Mouse (Mus musculus) midbrain, embryonic 10.5 days (tissue): ENCODE results near the gene Ccl6. TPM values are rescaled to one million over a fixed set of nuclear protein-coding genes. Genes with fewer than 3 reads are reported as not detected.

Experiments
- DNase-seq: peaks from one replicate; pipeline ENCODE4 v3.0.0-alpha.2; 2017; ENCODE audit warnings: low spot score
- H3K27ac ChIP-seq: fragments of 300-500 bp; sonication (generic); replicated peaks from 2 replicates; pipeline ENCODE4 v1.5.1; 2016; ENCODE audit warnings: mild to moderate bottlenecking
- H3K27me3 ChIP-seq: fragments of 300-500 bp; sonication (generic); 2 replicates; pipeline ENCODE4 v1.6.1; 2016; ENCODE audit warnings: low read depth, mild to moderate bottlenecking; ENCODE audit not compliant: poor library complexity, severe bottlenecking
- H3K36me3 ChIP-seq: fragments of 300-500 bp; sonication (generic); 2 replicates; pipeline ENCODE4 v1.6.1; 2016; ENCODE audit warnings: mild to moderate bottlenecking, moderate library complexity
- H3K4me1 ChIP-seq: fragments of 300-500 bp; sonication (generic); 2 replicates; pipeline ENCODE4 v1.6.1; 2016
- H3K4me3 ChIP-seq: fragments of 300-500 bp; sonication (generic); 2 replicates; pipeline ENCODE4 v1.5.1; 2016; ENCODE audit warnings: mild to moderate bottlenecking, moderate library complexity
- H3K9me3 ChIP-seq: fragments of 300-500 bp; sonication (generic); replicated peaks from 2 replicates; pipeline ENCODE4 v1.6.1; 2016; ENCODE audit warnings: mild to moderate bottlenecking
- WGBS: fragments of 180-500 bp; shearing (Covaris S2); methylation state at CpG from one replicate; pipeline ENCODE4 v1.1.7; 2016; 5-methylcytosine and 5-hydroxymethylcytosine counted together
- polyA plus RNA-seq: library from polyadenylated mRNA; unstranded; fragments of >200 nt; fragmentation: Nextera tagmentation; extraction: Ambion mirVana; gene quantifications from 2 replicates; pipeline ENCODE4 v1.2.1, GENCODE M21; 2016

The Ccl6 gene
- polyA plus RNA-seq, 1 experiment from 2014 or later = 2.1 TPM

GRCm38 (mm10) chr11:83618238-83618637, 25.4 kb upstream of the Ccl6 start:
- DNase-seq = no peak
- H3K36me3 ChIP-seq = no peaks in the 10 kb centered on the region
- 70% methylated on average over 5 of the region's 5 CpGs for WGBS
- H3K27ac ChIP-seq = no peak overlapping the region
- H3K4me1 ChIP-seq = peaks cover 4% of the 10 kb centered on the region; the same call in 1 of the 2 replicates
- H3K9me3 ChIP-seq = no peaks in the 10 kb centered on the region
- no peaks in the 10 kb centered on the region for H3K27me3 ChIP-seq
- H3K4me3 ChIP-seq = no peak overlapping the region

GRCm38 (mm10) chr11:83616586-83616985, 23.7 kb upstream of the Ccl6 start:
- WGBS = 92% methylated on average over 1 of the region's 1 CpGs
- Histone ChIP-seq H3K4me3 (no peak overlapping the region), H3K4me1 (peaks cover 4% of the 10 kb centered on the region; the same call in 1 of the 2 replicates), H3K27ac (no peak overlapping the region), H3K9me3 (no peaks in the 10 kb centered on the region), H3K36me3 (no peaks in the 10 kb centered on the region), H3K27me3 (no peaks in the 10 kb centered on the region)
- no peak for DNase-seq

GRCm38 (mm10) chr11:83610900-83611299, 18.0 kb upstream of the Ccl6 start:
- WGBS = 89% methylated on average over 2 of the region's 2 CpGs
- H3K36me3 ChIP-seq = no peaks in the 10 kb centered on the region

GRCm38 (mm10) chr11:83606396-83606795, 13.5 kb upstream of the Ccl6 start:
- Histone ChIP-seq H3K4me1 (no peaks in the 10 kb centered on the region), H3K9me3 (no peaks in the 10 kb centered on the region), H3K4me3 (no peak overlapping the region), H3K27ac (no peak overlapping the region), H3K36me3 (no peaks in the 10 kb centered on the region), H3K27me3 (no peaks in the 10 kb centered on the region)
- 69% methylated on average over 1 of the region's 1 CpGs for WGBS
- DNase-seq = no peak

More at GRCm38 (mm10) chr11:83610900-83611299, 18.0 kb upstream of the Ccl6 start:
- no peaks in the 10 kb centered on the region for H3K9me3 ChIP-seq
- H3K27me3 ChIP-seq = no peaks in the 10 kb centered on the region
- no peak overlapping the region for H3K27ac ChIP-seq
- DNase-seq = no peak
- no peaks in the 10 kb centered on the region for H3K4me1 ChIP-seq
- no peak overlapping the region for H3K4me3 ChIP-seq

GRCm38 (mm10) chr11:83605535-83605934, 12.6 kb upstream of the Ccl6 start:
- no peak overlapping the region for H3K4me3 ChIP-seq
- no peak for DNase-seq
- no peaks in the 10 kb centered on the region for H3K9me3 ChIP-seq
- H3K27me3 ChIP-seq = no peaks in the 10 kb centered on the region
- no peaks in the 10 kb centered on the region for H3K36me3 ChIP-seq
- WGBS = 91% methylated on average over 3 of the region's 3 CpGs
- no peaks in the 10 kb centered on the region for H3K4me1 ChIP-seq
- H3K27ac ChIP-seq = no peak overlapping the region

GRCm38 (mm10) chr11:83604698-83605097, 11.8 kb upstream of the Ccl6 start:
- Histone ChIP-seq H3K27me3 (no peaks in the 10 kb centered on the region), H3K4me1 (no peaks in the 10 kb centered on the region), H3K4me3 (no peak overlapping the region), H3K36me3 (no peaks in the 10 kb centered on the region), H3K9me3 (no peaks in the 10 kb centered on the region), H3K27ac (no peak overlapping the region)
- WGBS = 87% methylated on average over 4 of the region's 4 CpGs
- DNase-seq = no peak

GRCm38 (mm10) chr11:83603399-83603798, 10.5 kb upstream of the Ccl6 start:
- DNase-seq = no peak
- no peaks in the 10 kb centered on the region for H3K36me3 ChIP-seq
- H3K4me3 ChIP-seq = no peak overlapping the region
- no peaks in the 10 kb centered on the region for H3K4me1 ChIP-seq
- no peaks in the 10 kb centered on the region for H3K27me3 ChIP-seq
- H3K9me3 ChIP-seq = no peaks in the 10 kb centered on the region
- H3K27ac ChIP-seq = no peak overlapping the region
- WGBS = 93% methylated on average over 3 of the region's 3 CpGs

GRCm38 (mm10) chr11:83600576-83600975, 7.7 kb upstream of the Ccl6 start:
- H3K27ac ChIP-seq = no peak overlapping the region
- no peaks in the 10 kb centered on the region for H3K27me3 ChIP-seq
- DNase-seq = no peak
- no peaks in the 10 kb centered on the region for H3K9me3 ChIP-seq
- H3K4me1 ChIP-seq = no peaks in the 10 kb centered on the region
- WGBS = 93% methylated on average over 2 of the region's 2 CpGs
- no peaks in the 10 kb centered on the region for H3K36me3 ChIP-seq
- H3K4me3 ChIP-seq = no peak overlapping the region

GRCm38 (mm10) chr11:83598991-83599390, 6.1 kb upstream of the Ccl6 start:
- DNase-seq = no peak
- Histone ChIP-seq H3K9me3 (no peaks in the 10 kb centered on the region), H3K4me3 (no peak overlapping the region), H3K4me1 (no peaks in the 10 kb centered on the region), H3K27me3 (no peaks in the 10 kb centered on the region), H3K36me3 (no peaks in the 10 kb centered on the region), H3K27ac (no peak overlapping the region)
- WGBS = 90% methylated on average over 3 of the region's 3 CpGs

- no peaks in the 10 kb centered on the region for H3K36me3 ChIP-seq
- H3K4me1 ChIP-seq = no peaks in the 10 kb centered on the region
- H3K4me3 ChIP-seq = no peak overlapping the region
- DNase-seq = no peak
- H3K27ac ChIP-seq = no peak overlapping the region
- no peaks in the 10 kb centered on the region for H3K9me3 ChIP-seq
- no peaks in the 10 kb centered on the region for H3K27me3 ChIP-seq
- WGBS = 83% methylated on average over 3 of the region's 3 CpGs
Measured at GRCm38 (mm10) chr11:83598207-83598837, 5.4 kb upstream of the Ccl6 start.

- Histone ChIP-seq H3K9me3 (no peaks in the 10 kb centered on the region), H3K4me1 (no peaks in the 10 kb centered on the region), H3K36me3 (no peaks in the 10 kb centered on the region), H3K4me3 (no peak overlapping the region), H3K27me3 (no peaks in the 10 kb centered on the region), H3K27ac (no peak overlapping the region)
- no peak for DNase-seq
- WGBS = 90% methylated on average over 7 of the region's 7 CpGs
Measured at GRCm38 (mm10) chr11:83597796-83598195, 4.9 kb upstream of the Ccl6 start.

GRCm38 (mm10) chr11:83595669-83596455, 3.0 kb upstream of the Ccl6 start:
- Histone ChIP-seq H3K36me3 (no peaks in the 10 kb centered on the region), H3K27ac (no peak overlapping the region), H3K4me1 (no peaks in the 10 kb centered on the region), H3K4me3 (no peak overlapping the region), H3K9me3 (no peaks in the 10 kb centered on the region), H3K27me3 (no peaks in the 10 kb centered on the region)
- no peak for DNase-seq
- WGBS = 88% methylated on average over 7 of the region's 7 CpGs

GRCm38 (mm10) chr11:83593453-83593852, 566 bp upstream of the Ccl6 start:
- H3K9me3 ChIP-seq = no peaks in the 10 kb centered on the region
- no peak for DNase-seq
- H3K27ac ChIP-seq = no peak overlapping the region
- H3K36me3 ChIP-seq = no peaks in the 10 kb centered on the region
- no peak overlapping the region for H3K4me3 ChIP-seq
- WGBS = 93% methylated on average over 5 of the region's 5 CpGs
- H3K4me1 ChIP-seq = no peaks in the 10 kb centered on the region
- no peaks in the 10 kb centered on the region for H3K27me3 ChIP-seq
